Mouse (Mus musculus): ENCODE data around the gene Zmynd12. TPM values are rescaled to one million over a fixed set of nuclear protein-coding genes. Genes with fewer than 3 reads are reported as not detected.

Gene Zmynd12
- polyA plus RNA-seq (2012), result 0.03 and 0.09 TPM in 2 replicates

DNA sequence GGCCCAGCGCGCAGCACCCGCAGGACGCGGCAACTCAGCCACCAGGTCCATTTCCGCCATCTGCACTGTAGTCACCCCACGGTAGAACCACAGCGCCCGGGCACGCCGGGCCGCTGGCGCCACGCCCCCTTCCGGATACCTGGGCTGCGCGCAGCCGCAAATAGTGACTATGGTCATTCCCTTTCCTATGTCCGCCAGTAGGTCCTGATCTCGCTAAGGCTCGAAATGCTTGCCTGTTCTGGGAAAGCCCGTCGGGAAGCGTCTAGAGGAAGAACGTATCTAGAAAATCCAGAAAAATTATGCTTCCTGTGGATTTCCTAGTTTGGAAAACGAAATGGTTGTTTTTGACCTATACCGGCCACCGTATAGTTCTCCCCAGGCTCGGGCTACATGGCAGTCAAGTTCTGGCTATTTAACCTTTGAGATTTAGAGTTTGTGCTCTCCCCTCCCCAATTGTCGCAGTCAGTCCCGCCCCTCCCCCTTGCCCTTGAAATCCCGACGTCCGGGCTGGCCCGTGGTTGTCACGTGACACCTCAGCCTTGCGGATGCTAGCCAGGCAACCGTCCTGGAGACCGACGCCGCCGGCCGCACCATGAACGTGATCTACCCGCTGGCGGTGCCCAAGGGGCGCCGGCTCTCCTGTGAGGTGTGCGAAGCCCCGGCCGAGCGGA lies at the start of gene Zmynd12, which contains the start of gene Ppcs:
TSS of gene Zmynd12 (plus strand) at position 521 of the 671 bp plus-strand sequence.
TSS of gene Ppcs (minus strand) at position 127 of the 671 bp plus-strand sequence.

DNA sequence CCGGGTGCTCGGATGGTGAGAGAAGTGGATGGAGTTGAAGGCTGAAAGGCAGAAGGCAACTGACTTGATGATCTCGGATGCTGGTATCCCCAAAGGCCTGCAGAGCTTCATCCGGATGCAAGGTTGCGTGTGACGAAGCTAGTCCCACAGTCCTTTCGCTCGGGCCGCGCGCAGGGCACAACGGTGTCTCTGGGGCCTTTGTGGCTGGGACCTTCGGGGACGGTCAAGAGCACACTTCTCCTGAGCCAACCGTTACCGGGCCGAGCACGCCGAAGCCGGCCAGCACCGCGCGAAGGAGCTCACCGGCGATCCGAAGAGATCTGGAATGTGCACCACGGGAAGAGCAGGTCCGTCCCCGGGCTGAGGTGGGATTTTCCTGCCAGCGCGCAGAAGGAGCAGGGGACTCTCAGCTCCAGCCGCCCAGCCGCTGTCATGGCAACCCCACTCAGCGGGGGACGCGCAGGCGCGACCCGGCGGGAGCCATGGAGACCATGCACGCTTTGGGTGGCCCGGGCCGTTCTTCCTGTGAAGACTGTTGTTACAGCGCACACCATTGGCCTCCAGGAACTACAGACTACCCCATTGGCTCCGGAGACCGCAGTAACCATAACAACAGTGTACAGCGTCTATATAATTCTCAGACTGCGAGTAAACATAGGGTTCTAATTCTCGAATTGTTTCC lies 7.4 kb upstream of the Zmynd12 start, which contains the start of gene Ccdc30:
TSS of gene Ccdc30 (minus strand) at position 450 of the 682 bp plus-strand sequence.

DNA sequence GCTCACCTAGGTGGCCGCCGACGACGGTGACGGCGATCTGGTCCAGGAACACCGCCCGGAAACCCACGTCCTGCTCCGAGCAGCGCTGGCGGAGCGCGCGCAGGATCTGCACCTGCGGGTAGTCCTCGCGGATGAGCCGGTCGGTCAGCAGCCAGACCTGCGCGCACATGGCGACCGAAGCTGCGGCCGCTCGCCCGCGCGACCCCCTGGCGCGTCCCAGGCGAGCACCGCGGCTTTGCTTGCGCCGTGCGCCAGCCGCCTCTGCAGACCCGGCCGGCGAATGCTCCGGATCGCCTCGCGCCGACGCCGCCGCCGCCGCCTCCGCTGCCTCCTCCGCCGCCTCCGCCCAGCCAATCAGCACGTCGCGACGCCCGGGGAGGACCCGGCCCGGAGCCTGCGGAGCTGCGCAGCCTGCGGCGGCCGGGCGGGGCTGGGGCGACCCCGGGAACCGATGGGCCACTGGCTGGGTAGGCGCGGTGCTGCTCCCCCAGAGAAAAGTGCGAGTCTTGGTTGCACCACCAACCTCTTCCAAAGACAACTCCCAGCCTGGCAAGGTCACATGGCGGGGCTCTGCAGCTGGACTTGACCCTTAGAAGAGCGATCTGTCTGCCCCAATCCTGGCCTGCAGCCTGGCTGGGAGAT lies 69.8 kb downstream of the Zmynd12 start, which contains the start of gene Rimkla:
TSS of gene Rimkla (minus strand) at position 338 of the 642 bp plus-strand sequence.

Other genes starting within 250 kb of the Zmynd12 start
- 5.0 and 5.8 TPM in 2 replicates for gene Zfp691, start 248.6 kb upstream of the Zmynd12 start, polyA plus RNA-seq (2012)
- gene Ermap, start 232.8 kb upstream of the Zmynd12 start, polyA plus RNA-seq (2012), result 16.4 and 22.6 TPM in 2 replicates
- gene Svbp, start 227.5 kb upstream of the Zmynd12 start, polyA plus RNA-seq (2012), result 112 and 123 TPM in 2 replicates
- not detected in 2 replicates for gene Tmem269, start 204.6 kb upstream of the Zmynd12 start, polyA plus RNA-seq (2012)
- 5.1 and 9.7 TPM in 2 replicates for gene AU022252, start 190.1 kb upstream of the Zmynd12 start, polyA plus RNA-seq (2012)
- gene P3h1, start 189.9 kb upstream of the Zmynd12 start, polyA plus RNA-seq (2012), result 15.2 and 19.0 TPM in 2 replicates
- not detected in 2 replicates for gene Cldn19, start 167.4 kb upstream of the Zmynd12 start, polyA plus RNA-seq (2012)
- gene Ybx1, start 128.2 kb upstream of the Zmynd12 start, polyA plus RNA-seq (2012), result 2,148 and 2,363 TPM in 2 replicates
- gene Ppih, start 102.3 kb upstream of the Zmynd12 start, polyA plus RNA-seq (2012), result 2.2 and 2.7 TPM in 2 replicates
- gene Ccdc30, start 7.3 kb upstream of the Zmynd12 start, polyA plus RNA-seq (2012), result 0.10 and 0.79 TPM in 2 replicates
- 4.2 and 6.6 TPM in 2 replicates for gene Ppcs, start 394 bp upstream of the Zmynd12 start, polyA plus RNA-seq (2012)
- not detected in 2 replicates for gene Rimkla, start 69.8 kb downstream of the Zmynd12 start, polyA plus RNA-seq (2012)
- gene Foxj3, start 114.2 kb downstream of the Zmynd12 start, polyA plus RNA-seq (2012), result 9.5 and 13.4 TPM in 2 replicates
- gene Frg2f1, start 116.7 kb downstream of the Zmynd12 start, polyA plus RNA-seq (2012), result 9.3 and 13.4 TPM in 2 replicates
- gene Guca2a, start 214.9 kb downstream of the Zmynd12 start, polyA plus RNA-seq (2012), result not detected in 2 replicates
- gene Guca2b, start 236.1 kb downstream of the Zmynd12 start, polyA plus RNA-seq (2012), result not detected in 2 replicates

All from megakaryocyte-erythroid progenitor cell, adult 5 weeks (primary cell).